Mouse (Mus musculus): Measurements from ENCODE around the gene Bbx.

Bbx gene

DNA sequence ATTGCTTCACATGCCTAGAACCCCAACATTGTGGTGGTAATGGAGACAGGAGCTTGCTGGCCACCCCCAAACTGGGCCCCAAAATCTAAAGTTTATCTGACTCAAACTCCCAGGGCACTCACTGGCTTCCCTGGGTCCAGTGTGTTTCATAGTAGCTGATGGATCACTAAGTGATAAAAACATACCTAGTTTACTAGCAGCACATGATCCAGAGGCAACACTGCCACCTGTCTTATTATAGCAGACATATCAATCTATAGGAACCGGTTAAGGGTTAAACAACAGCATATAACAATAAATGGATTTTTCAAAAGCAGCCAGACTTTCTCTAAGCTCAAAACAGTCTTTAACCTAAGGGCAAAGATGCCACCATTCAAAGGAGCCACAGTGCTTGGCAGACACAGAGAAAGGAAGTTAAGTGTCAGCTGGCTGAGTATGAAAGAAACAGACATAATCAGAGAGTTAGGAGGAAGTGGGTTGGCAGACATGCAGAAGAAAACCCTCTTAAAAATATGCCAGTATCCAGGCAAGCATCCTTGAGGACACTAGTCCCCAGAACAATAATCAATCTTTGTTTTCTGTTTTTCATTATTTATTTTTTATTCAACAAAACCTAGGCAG is 116.7 kb downstream of the Bbx start:
- no peak for DNase-seq (ENCODE audit: extremely low spot score)

DNA sequence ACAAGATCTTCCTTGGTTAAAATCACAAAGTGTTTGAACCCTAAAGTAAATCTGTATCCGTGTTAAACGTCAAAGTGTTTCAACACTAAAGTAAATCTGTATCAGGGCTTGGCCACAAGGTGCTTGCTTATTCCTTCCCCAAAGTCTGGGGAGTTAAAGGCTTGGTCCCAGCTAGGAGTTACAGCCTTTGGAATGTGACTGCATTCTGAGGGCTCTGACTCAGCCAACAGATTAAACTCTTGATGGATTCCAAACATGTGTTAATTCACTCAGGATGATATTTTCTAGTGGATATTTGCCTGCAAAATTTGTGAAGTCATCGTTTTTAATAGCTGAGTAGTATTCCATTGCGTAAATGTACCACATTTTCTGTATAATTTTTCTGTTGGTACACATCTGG is 120.6 kb downstream of the Bbx start:
- no peak for DNase-seq (ENCODE audit: extremely low spot score)

GRCm38 (mm10) chr16:50309411-50310042 is 122.7 kb downstream of the Bbx start:
- DNase-seq (ENCODE audit: extremely low spot score), result no peak

DNA sequence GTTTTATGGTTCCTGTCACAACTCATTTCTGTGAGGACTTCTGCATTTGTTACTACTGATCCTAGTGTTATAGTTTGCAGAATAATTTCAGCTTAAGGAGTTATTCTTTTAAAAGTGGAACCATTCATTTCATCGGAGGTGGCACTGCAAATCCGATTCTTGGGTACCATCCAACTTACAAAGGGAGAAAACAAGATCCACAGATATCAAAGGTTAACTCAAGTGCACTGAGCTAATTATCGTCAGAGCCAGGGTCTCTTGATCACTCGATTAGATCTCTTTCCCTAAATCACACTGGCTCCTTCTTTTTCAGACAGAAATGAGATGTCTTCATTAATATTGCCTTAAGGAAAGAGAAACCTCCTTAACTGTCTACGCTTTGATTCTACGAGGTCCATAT is 123.9 kb downstream of the Bbx start:
- no peak for DNase-seq (ENCODE audit: extremely low spot score)

GRCm38 (mm10) chr16:50307231-50307630 is 125.0 kb downstream of the Bbx start:
- DNase-seq (ENCODE audit: extremely low spot score), result no peak

DNA sequence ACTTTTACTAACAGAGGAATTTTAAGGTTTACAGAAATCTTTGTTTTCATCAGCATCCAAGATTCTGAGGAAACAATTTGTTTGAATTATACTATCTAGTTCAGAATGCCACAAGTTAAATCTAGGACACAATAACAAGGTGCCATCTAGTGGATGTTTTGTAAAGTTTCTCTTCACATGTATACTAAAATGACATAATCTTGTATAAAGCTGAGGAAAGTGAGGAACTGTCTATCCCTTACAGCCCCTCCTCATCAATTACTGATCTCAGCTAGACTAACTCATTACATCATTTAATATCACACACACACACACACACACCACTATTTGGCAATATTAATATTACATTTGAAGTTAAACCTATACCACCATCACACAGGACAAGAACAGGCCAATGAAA is 125.5 kb downstream of the Bbx start:
- no peak for DNase-seq (ENCODE audit: extremely low spot score)

- no peak for DNase-seq (ENCODE audit: extremely low spot score)
Observed at GRCm38 (mm10) chr16:50305156-50305555, 127.0 kb downstream of the Bbx start.

DNA sequence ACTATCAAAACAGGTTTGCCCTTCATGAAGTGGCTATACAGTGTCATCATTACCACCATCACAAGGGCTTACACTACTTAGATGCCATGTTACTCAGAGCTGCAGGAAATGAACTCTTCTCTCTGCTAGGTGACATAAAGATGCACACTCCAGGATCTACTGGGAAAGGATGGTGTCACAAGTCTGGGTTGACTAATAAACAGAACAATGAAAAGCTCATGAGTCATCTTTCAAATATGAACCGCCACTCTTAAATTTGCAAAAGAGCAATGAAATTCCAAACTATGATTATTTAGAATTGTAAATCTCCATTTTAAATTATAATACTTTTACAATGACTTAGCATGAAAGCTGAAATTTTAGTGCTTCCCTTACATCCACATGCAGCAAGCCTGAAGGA is 129.6 kb downstream of the Bbx start:
- no peak for DNase-seq (ENCODE audit: extremely low spot score)

DNA sequence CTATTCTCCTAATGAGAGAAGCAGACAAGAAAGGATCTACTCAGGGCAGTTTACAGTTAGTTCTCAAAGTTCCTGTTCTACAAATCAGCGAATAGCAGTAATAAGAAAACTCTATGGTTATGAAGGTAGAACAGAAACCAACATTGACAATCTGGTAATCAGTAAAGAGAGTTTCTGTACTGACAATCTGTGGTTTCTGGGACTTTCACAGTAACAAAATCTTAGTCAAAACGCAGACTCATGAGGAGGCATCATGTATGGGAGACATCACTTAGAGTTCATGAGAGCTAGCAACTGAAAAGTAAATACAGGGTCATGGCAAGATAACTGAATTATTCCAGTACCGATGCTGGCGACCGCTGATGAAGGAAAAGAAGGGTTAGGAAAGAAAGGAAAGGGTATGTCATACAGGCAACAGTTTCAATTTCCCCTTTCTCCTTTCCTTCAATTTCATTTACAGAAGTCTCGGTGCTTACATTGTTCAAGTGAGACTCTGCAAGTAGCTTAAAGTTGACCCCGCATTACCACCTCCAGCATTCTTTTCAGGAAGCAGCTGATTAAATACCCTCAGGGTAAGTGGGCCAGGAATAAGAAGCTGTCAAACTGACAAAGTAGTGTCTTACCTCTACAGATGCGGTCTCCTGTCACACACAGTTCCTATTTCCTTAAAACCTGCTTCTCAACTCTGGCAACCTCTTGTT is 133.3 kb downstream of the Bbx start:
- no peak for DNase-seq (ENCODE audit: extremely low spot score)

DNA sequence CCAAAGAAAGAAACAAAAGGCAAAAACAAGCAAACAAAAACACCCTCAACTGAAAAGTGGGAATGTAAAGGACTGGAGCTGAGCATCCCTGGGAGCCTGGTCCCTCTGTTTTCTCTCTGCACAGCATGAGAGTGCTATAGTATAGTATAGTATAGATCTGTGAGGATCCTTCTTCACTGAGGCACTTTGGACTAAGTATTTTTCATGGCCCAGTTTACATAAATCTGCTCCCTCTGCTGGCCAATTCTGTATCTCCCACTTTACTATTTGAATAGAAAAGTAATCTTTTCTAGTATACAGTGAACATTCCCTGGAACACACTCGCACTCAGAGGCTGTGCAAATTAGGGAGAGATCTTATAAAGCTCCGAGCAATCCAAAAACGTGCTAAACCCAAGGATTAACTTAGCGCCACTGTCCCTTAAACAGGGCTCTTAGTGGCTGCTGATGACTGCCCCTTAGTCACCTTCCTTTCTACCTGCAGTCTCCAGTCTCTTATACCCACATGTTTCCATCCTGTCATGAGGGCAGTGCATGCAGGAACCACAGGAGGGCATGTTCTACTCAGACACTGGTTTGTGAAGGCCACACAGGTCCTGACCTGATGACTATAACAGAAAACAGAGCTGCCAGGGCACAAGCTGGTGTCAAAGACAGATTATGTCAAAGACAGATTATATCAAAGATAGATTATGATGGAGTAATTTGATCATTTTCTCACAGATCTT is 138.5 kb downstream of the Bbx start:
- no peak for DNase-seq (ENCODE audit: extremely low spot score)

DNA sequence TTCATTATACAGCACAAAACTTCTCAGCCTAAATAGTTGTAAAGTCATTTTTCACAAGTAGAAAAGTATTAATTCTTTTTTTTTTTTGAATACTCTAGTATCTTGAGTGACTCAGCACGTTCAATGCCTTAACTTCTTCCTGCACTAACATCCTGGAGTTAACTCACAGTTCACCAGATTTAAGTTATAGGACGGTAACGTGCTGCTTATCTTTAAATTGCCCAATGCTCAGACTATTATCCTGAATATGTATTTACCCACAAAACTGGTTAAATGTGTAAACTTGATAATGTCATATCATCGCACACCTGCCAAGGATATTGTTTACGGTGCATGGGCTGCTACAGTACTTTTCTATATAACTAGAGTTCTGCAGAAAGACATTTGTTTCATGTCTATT is 139.4 kb downstream of the Bbx start:
- no peak for DNase-seq (ENCODE audit: extremely low spot score)

DNA sequence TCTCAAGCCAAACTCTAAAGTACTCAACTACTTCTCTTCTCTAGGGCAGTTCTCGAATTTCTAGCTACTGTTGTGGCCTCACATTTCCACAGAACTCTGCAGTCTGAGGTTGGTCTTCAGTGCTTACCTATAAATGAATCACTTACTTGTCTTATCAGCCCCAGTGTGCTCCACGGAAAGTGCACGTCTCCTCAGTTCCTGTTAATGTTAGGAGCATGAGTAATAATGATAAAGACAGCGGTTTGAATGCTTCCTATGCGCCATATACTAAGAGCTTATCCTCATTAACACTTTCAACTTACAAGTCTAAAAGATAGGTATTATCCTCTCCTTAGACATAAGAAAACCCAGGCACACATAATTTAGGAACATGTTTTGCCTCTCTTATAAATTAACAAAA is 142.4 kb downstream of the Bbx start:
- DNase-seq (ENCODE audit: extremely low spot score), result no peak

- no peak for DNase-seq (ENCODE audit: extremely low spot score)
Observed at GRCm38 (mm10) chr16:50272813-50273212, 159.4 kb downstream of the Bbx start.

- no peak for DNase-seq (ENCODE audit: extremely low spot score)
Observed at GRCm38 (mm10) chr16:50262647-50263046, 169.5 kb downstream of the Bbx start.

DNA sequence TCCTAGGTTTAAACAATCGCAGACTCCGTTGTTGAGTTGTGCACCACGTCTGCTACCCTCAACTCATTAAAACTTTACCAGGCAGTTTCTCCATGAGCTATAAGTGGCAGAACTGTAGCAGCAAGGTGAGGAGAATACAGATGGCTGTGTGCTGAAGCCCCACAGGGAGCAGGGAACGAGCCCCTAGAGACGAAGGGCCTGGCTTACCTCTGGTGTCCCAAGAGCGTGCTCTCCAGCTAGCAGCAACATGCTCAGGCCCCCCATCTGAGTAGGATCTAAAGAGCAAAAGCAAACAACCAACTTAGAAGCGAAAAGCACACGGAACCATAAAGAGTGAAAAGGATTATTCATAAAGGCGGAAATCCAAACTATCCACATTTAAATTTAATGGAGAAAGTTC is 170.0 kb downstream of the Bbx start:
- DNase-seq (ENCODE audit: extremely low spot score), result no peak

GRCm38 (mm10) chr16:50261741-50262140 is 170.4 kb downstream of the Bbx start:
- no peak for DNase-seq (ENCODE audit: extremely low spot score)

DNA sequence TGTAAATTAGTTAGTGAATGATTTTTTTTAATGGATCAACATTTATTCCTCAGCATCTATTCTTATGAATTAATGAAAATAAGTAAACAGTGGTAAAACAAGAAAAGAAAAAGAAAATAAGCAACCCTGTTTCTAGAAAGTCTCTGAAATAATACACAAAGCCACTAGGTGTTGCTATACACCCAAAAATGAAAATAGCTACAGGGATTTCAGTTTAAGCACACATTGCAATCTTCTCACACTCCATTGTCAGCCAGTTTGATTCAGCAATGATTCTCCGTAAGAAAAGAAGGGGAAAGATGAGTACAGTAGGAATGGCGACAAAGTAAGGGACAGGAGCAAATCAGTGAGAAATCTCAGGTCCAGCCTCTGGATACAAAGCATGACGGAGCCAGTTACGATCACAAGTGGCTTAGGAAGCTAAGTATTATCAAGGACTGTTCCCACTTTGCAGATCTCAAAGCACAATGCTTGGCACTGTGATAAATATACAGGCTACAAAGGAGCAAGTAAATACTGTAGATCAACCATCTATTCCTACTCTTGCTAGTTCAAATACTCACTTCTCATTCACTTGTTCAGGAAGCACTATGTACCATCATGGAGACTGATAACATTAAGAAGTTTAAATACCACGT is 177.5 kb downstream of the Bbx start:
- DNase-seq (ENCODE audit: extremely low spot score), result peak; percentile 1

GRCm38 (mm10) chr16:50251417-50251975 is 180.7 kb downstream of the Bbx start:
- no peak for DNase-seq (ENCODE audit: extremely low spot score)

- no peak for DNase-seq (ENCODE audit: extremely low spot score)
Observed at GRCm38 (mm10) chr16:50250469-50250868, 181.7 kb downstream of the Bbx start.

- no peak for DNase-seq (ENCODE audit: extremely low spot score)
Observed at GRCm38 (mm10) chr16:50249036-50249435, 183.2 kb downstream of the Bbx start.

GRCm38 (mm10) chr16:50242444-50242843 is 189.7 kb downstream of the Bbx start:
- no peak for DNase-seq (ENCODE audit: extremely low spot score)

GRCm38 (mm10) chr16:50241604-50242003 is 190.6 kb downstream of the Bbx start:
- no peak for DNase-seq (ENCODE audit: extremely low spot score)
